In the genomic region with DNA sequence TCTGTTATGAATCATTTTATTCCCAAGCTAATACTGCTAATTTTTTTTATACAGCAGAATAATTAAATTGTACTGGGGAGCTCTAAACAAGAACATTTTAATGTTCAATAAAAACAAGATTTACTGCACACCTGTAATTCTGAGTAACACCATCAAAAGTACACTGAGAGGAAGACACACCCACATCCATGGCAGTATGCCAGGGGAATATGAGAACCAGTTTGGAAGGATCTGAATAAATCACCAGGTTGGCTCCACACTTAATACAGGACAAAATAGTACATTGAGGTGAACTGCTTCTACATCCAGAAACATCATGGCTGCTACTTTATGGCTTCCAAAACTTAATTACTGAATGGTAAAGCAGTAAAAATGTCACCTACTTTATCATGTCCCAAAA, we compare ENCODE assay signal across 14 mouse cellular contexts. TPM values are rescaled to one million over a fixed set of nuclear protein-coding genes. Genes with fewer than 3 reads are reported as not detected.
DNase-seq lines count a peak whose midpoint lies in the region; ATAC-seq and TF ChIP-seq lines count a peak whose summit lies in the region.
"Had no signal": no experiment of that assay in that cellular context is flagged by ENCODE, and none has a peak within 500 bp of the region (broad histone marks: within the 10 kb centered on the region; RNA-seq: fewer than 3 reads in every experiment).

No protein-coding gene starts in this region.

- DNase-seq in cerebellum, postnatal 14 days = peak; percentile 16 to 32
- DNase-seq in kidney, postnatal 0 days (ENCODE audit: low spot score) = peak; percentile 21
- no peak for DNase-seq in kidney, adult 11 months
- DNase-seq in MN1 (ENCODE audit: low spot score) = peak; percentile 29
- peak; percentile 32 for DNase-seq in lung, postnatal 10 days
- no peak for DNase-seq in left cerebral cortex, postnatal 14 days (ENCODE audit: low spot score in 2 of 2)
- no peak for DNase-seq in Muller cell, postnatal 12 days (ENCODE audit: inconsistent ontology term)
- DNase-seq: embryo, embryonic 11 days; liver, embryonic 13.5 days had no signal

- H3K4me1 ChIP-seq in kidney, postnatal 0 days (replicated peaks; ENCODE audit: insufficient read depth, low read length) = peaks cover 3% of the 10 kb centered on the region; the same call in 1 of the 2 replicates

- H3K9ac ChIP-seq in kidney, postnatal 0 days (ENCODE audit: low read depth, low read length) = no peak overlapping the region
- H3K9ac ChIP-seq: forebrain, embryonic 13.5 days; liver, embryonic 13.5 days; neural tube, embryonic 15.5 days had no signal

- TF ChIP-seq CTCF in kidney, postnatal 0 days (IDR thresholded peaks at IDR 0.05; ENCODE audit: low read depth) = no peak

- no peak overlapping the region for H3K4me3 ChIP-seq in kidney, postnatal 0 days (replicated peaks; ENCODE audit: low read depth, low read length)
- H3K4me3 ChIP-seq: forebrain, embryonic 13.5 days; liver, embryonic 13.5 days; midbrain, embryonic 10.5 days; neural tube, embryonic 15.5 days had no signal

- no peaks in the 10 kb centered on the region for H3K27me3 ChIP-seq in kidney, postnatal 0 days (ENCODE audit: insufficient read depth, low read length)
- H3K27me3 ChIP-seq: CH12.LX; forebrain, embryonic 13.5 days; liver, embryonic 13.5 days; neural tube, embryonic 15.5 days had no signal

- no peak overlapping the region for H3K4me2 ChIP-seq in kidney, postnatal 0 days (ENCODE audit: low read length)
- H3K4me2 ChIP-seq: forebrain, embryonic 13.5 days; liver, embryonic 13.5 days; neural tube, embryonic 15.5 days had no signal

- no peaks in the 10 kb centered on the region for H3K9me3 ChIP-seq in kidney, postnatal 0 days (replicated peaks; ENCODE audit: low read length)
- H3K9me3 ChIP-seq: forebrain, embryonic 13.5 days; liver, embryonic 13.5 days; midbrain, embryonic 10.5 days; neural tube, embryonic 15.5 days had no signal

- H3K36me3 ChIP-seq in kidney, postnatal 0 days (ENCODE audit: insufficient read depth, low read length) = peaks cover 7% of the 10 kb centered on the region; the same call in 1 of the 2 replicates

- ATAC-seq in cerebellum, adult (ENCODE audit: insufficient number of reproducible peaks, low FRiP score, low TSS enrichment) = no peak
- ATAC-seq in kidney, postnatal 0 days (replicated peaks; ENCODE audit: low FRiP score, low read depth) = no peak
- ATAC-seq: forebrain, embryonic 13.5 days had no signal

- intact Hi-C loops in left cerebral cortex, postnatal 14 days (cut with DNase I) = no loop called here

- H3K27ac ChIP-seq in kidney, postnatal 0 days = no peak overlapping the region
- H3K27ac ChIP-seq: forebrain, embryonic 13.5 days; liver, embryonic 13.5 days; midbrain, embryonic 10.5 days; neural tube, embryonic 15.5 days had no signal

RNA-seq across cellular contexts. Expression of a gene that starts 11.2 kb away (rescaled TPM):
- polyA plus RNA-seq in kidney, postnatal 0 days (2015; fragmentation: Nextera tagmentation; extraction: Ambion mirVana) = 248 and 273 TPM in 2 replicates
- 100 to 1,000 TPM; 109 to 116 TPM for total RNA-seq in left cerebral cortex, postnatal 14 days (2021)

RNA-seq across cellular contexts. Expression of a gene that starts 37.6 kb away (rescaled TPM):
- 0.36 and 0.56 TPM in 2 replicates for polyA plus RNA-seq in kidney, postnatal 0 days (2015; fragmentation: Nextera tagmentation; extraction: Ambion mirVana)
- total RNA-seq in left cerebral cortex, postnatal 14 days (2021) = under 1 TPM in 1 of 2 experiments, not detected in 1; 0.55 TPM

RNA-seq across cellular contexts. Expression of a gene that starts 43.0 kb away (rescaled TPM):
- 61.7 and 64.9 TPM in 2 replicates for polyA plus RNA-seq in kidney, postnatal 0 days (2015; fragmentation: Nextera tagmentation; extraction: Ambion mirVana)
- total RNA-seq in left cerebral cortex, postnatal 14 days (2021) = 10 to 100 TPM; 83.5 to 84.8 TPM

RNA-seq across cellular contexts. Expression of a gene that starts 46.6 kb away (rescaled TPM):
- 42.9 and 44.3 TPM in 2 replicates for polyA plus RNA-seq in kidney, postnatal 0 days (2015; fragmentation: Nextera tagmentation; extraction: Ambion mirVana)
- 10 to 100 TPM; 44.4 to 45.7 TPM for total RNA-seq in left cerebral cortex, postnatal 14 days (2021)

Comparison
In these comparisons a context has a peak if more than half of its experiments do, and no peak if none do; other contexts are left out.
1. DNase-seq: peak in cerebellum, postnatal 14 days (2 of 2), kidney, postnatal 0 days (single experiment), MN1 (single experiment) and lung, postnatal 10 days (single experiment); none in kidney, adult 11 months (single experiment), left cerebral cortex, postnatal 14 days (0 of 2) and Muller cell, postnatal 12 days (single experiment).